Mouse (Mus musculus): ENCODE measurements at regions not wholly inside any gene's neighbourhood (a gene's known extent, or its start where the extent isn't known, plus 50 kb on each side); places are given as distances from the start of the nearest gene placed in this dataset.

DNA sequence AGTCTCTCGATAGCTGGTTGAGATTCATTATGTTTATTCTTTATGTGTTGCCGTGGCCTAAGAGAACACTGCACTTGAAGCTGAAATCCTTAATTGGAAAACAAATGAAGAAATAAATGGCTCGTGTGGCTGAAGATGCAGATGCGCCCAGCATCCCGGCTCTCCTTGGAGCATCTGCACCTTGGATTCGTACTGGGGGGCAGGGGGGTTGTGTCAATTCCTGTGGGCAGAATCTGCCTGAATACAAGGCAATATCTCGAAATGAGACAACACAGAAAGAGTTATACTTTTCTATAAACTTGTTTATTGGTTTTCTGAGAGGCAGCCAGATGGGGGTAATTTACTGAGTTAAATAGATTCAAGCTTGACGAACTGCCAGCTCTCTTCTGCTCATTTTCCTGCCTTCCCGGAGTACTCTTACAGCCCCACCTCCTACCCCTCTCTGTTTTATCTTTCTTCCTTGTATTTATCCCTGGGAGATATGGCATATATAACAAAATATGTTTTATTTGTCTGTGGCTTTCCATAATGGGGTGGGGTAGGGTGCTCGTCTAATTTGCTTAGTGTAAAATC lies 229.1 kb downstream of the Pmp22 start:
- ATAC-seq (replicated peaks in 1 of 2; ENCODE audit: insufficient read depth in 1 of 2, low FRiP score in 2 of 2, low TSS enrichment in 1 of 2, low read depth in 1 of 2, poor library complexity in 2 of 2, severe bottlenecking in 2 of 2) = no peak

DNA sequence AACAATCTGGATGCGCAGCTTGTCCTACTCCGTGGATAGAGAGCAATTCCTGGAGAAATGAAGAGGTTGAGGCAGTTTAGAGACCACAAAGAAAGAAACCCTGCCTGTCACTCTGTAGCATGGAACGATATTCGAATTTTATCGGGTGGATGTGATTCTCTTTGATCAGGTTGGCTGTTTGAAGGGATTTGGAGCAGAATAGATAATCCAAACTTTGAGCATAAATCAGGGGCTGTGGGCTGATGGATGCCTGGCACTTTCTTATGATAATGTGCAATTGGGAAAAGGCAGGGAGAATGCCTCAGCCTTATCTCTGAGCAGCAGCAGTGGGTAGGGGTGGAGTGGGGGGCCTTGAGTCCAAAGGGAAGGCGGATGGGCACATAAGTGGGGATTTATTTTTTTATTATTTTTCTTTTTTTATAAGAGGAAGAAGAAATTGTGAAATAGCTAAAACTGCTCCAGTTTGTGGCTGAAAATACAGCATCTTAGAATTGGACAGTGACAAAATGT lies 239.0 kb downstream of the Pmp22 start:
- no peak for ATAC-seq (replicated peaks in 1 of 2; ENCODE audit: insufficient read depth in 1 of 2, low FRiP score in 2 of 2, low TSS enrichment in 1 of 2, low read depth in 1 of 2, poor library complexity in 2 of 2, severe bottlenecking in 2 of 2)

DNA sequence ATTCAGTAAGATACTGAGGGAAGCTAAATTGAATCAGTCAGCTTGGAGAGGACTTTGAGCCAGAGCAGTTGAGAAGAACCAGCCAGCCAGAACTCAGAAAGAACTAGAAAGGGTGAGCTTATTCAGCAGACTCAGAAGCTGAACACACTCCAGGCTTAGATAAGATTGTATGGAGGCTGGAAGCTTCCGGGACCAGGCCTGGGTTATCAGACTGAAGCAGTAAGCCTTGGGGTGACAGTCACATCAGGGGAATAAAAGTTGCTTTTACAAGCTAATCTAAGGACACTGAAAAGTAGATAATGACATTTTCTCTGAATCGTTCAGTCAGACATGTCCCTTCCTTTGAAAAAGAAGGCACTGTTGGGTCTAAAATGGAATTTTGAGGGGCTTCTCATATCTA lies 240.7 kb downstream of the Pmp22 start:
- no peak for ATAC-seq (replicated peaks in 1 of 2; ENCODE audit: insufficient read depth in 1 of 2, low FRiP score in 2 of 2, low TSS enrichment in 1 of 2, low read depth in 1 of 2, poor library complexity in 2 of 2, severe bottlenecking in 2 of 2)

DNA sequence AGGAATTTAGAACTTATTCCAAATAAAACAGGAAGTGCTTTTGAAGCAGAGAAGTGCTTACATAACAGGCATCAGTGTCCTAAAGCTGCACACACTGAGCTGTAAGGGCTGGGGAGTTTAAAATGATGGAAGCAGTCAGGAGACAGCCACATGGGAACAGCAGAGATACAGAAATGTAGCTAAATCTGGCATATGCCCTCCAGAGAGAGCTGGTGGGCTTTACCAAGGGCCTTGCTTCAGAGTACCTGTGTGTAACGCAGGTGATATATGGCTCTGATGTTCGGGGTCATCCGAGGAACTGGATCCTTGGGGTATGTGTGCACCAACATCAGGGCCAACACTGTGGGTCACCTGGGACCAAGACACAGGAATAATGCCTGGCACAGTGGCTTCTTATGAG lies 247.5 kb downstream of the Pmp22 start:
- ATAC-seq (replicated peaks in 1 of 2; ENCODE audit: insufficient read depth in 1 of 2, low FRiP score in 2 of 2, low TSS enrichment in 1 of 2, low read depth in 1 of 2, poor library complexity in 2 of 2, severe bottlenecking in 2 of 2) = no peak

DNA sequence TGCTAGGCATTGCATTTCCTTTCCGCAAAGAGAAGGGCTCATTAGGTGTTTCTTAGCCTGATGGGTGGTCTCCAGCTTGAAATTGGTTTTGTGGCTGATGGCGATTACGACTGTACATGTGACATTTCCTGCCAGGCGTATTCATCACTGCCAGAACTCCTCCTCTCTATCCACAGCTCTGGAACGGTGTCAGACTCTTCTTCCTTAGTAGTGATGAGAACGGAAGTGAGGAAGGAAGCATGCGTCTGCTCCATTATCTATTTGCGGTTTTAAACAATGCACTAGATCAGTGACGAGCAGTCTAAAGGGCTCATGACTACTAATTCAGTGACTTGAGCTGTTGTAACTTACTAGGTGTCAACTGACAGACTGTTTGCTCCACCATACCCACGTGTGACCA lies 248.2 kb downstream of the Pmp22 start:
- ATAC-seq (replicated peaks in 1 of 2; ENCODE audit: insufficient read depth in 1 of 2, low FRiP score in 2 of 2, low TSS enrichment in 1 of 2, low read depth in 1 of 2, poor library complexity in 2 of 2, severe bottlenecking in 2 of 2) = no peak

DNA sequence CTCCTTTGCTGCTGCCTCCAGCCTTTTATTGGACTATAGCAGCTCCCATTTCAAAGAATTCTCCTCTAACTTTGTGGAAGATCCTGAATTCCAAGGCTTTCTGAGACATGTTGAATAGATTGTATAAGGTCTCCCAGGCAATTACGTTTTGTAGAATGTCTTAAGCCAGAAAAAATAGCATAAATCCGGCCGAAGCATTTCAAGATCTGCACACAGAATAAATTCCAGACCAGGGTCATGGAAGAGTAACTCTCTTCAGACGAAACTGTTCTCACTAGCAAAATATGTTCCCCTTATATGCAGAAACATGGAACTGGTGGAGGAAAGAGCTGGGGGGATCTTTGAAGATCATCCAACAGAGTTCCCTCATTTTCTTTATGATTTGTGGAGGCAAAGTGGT lies 259.5 kb downstream of the Pmp22 start:
- ATAC-seq (replicated peaks in 1 of 2; ENCODE audit: insufficient read depth in 1 of 2, low FRiP score in 2 of 2, low TSS enrichment in 1 of 2, low read depth in 1 of 2, poor library complexity in 2 of 2, severe bottlenecking in 2 of 2) = no peak

DNA sequence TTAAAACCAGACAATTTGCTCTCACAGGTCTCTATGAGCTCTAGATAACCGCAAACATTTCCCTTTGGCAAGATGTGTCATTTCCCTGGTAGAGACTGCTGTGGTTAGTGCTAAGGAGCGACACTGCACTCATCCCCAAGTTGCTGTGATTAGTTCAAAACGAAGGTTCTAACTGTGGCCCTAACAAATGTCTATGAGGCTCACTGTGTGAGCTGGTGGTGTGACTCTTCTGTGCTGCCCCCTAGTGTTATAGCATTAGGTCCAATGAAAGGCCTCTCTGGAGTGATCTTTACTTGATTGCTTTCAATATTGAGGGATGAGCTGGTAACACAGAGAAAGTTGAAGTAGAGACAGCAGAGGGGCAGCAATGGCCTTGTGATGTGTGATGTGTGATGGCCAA lies 262.7 kb downstream of the Pmp22 start:
- ATAC-seq (replicated peaks in 1 of 2; ENCODE audit: insufficient read depth in 1 of 2, low FRiP score in 2 of 2, low TSS enrichment in 1 of 2, low read depth in 1 of 2, poor library complexity in 2 of 2, severe bottlenecking in 2 of 2) = no peak

DNA sequence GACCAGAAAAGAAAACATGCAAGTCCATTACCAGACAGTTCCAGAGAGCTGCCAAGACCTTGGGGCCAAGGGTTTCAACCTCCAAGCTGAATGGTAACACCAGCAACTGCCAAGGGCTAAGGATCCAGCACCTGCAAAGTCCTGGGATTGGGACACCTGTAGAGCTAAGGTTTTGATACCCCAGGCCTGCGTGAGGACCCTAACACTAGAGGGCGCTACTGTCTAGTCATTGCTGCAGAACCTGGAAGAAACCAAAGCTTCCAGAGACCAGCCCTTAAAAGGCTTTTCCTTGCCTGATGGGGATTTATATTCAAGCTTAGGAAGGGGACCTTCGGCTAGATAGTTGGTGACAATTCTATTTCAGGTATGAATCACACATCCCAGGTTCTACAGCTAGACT lies 263.6 kb downstream of the Pmp22 start:
- ATAC-seq (replicated peaks in 1 of 2; ENCODE audit: insufficient read depth in 1 of 2, low FRiP score in 2 of 2, low TSS enrichment in 1 of 2, low read depth in 1 of 2, poor library complexity in 2 of 2, severe bottlenecking in 2 of 2) = no peak

DNA sequence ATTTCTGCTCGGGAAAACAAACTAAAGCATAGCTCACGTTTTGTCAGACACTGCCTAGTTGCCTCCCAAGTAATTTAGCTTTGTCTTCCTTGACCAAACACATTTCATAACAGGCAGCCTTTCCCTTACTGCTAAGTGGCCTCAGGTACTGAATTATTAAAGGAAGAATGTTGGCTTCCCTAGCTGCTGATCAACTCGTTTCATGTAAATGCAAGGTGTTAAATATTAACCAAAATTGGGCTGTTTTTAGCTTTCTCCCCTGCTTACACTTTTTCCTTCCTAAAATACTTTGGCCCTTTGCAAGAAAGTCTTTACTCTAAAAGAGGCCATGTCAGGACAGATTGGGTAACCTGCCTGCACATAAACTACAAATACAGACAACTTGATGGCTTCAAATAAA lies 265.4 kb downstream of the Pmp22 start:
- no peak for ATAC-seq (replicated peaks in 1 of 2; ENCODE audit: insufficient read depth in 1 of 2, low FRiP score in 2 of 2, low TSS enrichment in 1 of 2, low read depth in 1 of 2, poor library complexity in 2 of 2, severe bottlenecking in 2 of 2)

DNA sequence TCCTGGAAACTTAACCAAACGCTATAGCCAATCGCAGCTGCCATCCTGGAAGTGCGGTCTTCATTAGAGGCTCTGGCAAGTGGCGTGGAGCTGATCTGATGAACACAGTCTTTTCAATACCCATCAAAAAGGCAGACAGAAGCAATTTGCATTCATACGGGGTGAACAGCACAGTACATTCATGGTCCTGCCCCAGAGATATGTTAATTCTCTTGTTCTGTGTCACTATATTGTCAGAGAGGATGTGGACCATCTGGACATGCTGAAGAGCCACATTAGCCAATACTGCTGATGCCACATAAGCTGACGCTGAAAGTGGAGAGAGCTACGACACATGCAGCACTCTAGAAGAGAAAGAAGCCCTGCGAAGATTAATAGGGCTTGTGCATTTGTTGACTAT lies 267.6 kb downstream of the Pmp22 start:
- no peak for ATAC-seq (replicated peaks in 1 of 2; ENCODE audit: insufficient read depth in 1 of 2, low FRiP score in 2 of 2, low TSS enrichment in 1 of 2, low read depth in 1 of 2, poor library complexity in 2 of 2, severe bottlenecking in 2 of 2)

DNA sequence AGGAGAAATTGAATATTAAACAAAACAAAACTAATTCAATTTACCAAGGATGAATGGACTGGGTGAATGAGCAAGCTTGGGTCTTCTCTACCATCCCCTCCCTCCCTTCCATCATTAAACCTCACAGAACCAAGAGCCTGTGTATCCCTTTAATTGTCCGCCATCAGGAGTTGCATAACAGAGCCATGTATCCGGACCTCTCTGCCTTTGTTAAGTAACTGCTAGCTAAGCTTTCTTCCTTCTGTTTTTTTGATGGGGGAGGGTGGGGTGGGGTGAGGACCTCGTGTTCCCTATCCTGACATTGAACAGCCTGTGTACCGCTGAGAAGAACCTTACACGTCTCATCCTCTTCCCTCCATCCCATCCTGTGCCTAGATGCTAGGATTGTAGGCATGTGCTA lies 274.0 kb downstream of the Pmp22 start:
- no peak for ATAC-seq (replicated peaks in 1 of 2; ENCODE audit: insufficient read depth in 1 of 2, low FRiP score in 2 of 2, low TSS enrichment in 1 of 2, low read depth in 1 of 2, poor library complexity in 2 of 2, severe bottlenecking in 2 of 2)

DNA sequence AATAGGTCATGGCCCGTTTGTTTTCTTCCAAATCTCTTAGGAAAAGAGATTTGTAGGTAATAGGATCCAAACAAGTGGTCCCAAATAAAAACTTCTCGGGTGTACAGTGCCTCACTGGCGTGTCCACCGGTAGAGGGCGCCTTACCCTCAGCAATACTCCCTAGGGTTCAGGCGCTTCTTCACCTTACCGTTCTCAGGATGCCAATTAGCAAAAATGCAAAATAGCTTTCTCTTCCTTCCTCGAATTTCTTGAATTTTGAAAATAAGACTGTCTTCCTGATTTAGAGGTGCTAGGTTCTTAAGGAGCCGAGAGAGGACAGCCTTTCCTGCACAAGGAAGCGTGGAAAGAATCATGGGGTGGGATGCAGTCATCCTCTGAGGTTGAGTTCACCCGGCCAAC lies 275.9 kb downstream of the Pmp22 start:
- peak; percentile 76; a peak in 3 of 4 replicates for ATAC-seq (replicated peaks in 1 of 2; ENCODE audit: insufficient read depth in 1 of 2, low FRiP score in 2 of 2, low TSS enrichment in 1 of 2, low read depth in 1 of 2, poor library complexity in 2 of 2, severe bottlenecking in 2 of 2)

DNA sequence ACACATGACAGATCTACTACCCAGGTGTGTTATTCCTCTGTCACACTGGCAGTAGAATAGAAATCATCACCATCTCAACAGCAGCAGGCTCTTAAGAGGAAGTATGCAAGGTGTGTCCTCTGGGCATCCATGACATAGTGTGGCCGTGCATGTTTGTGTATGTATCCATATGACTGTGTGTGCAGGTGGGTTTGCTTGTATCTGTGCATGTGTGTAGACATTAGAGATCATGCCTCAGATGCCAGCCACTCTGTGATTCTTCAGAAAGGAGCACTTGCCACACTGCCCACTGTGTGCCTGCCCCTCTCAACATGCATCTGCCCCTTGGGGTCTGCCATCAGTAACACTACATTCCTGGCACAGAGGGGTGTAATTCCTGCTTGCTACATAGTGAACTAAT lies 280.6 kb downstream of the Pmp22 start:
- no peak for ATAC-seq (replicated peaks in 1 of 2; ENCODE audit: insufficient read depth in 1 of 2, low FRiP score in 2 of 2, low TSS enrichment in 1 of 2, low read depth in 1 of 2, poor library complexity in 2 of 2, severe bottlenecking in 2 of 2)

DNA sequence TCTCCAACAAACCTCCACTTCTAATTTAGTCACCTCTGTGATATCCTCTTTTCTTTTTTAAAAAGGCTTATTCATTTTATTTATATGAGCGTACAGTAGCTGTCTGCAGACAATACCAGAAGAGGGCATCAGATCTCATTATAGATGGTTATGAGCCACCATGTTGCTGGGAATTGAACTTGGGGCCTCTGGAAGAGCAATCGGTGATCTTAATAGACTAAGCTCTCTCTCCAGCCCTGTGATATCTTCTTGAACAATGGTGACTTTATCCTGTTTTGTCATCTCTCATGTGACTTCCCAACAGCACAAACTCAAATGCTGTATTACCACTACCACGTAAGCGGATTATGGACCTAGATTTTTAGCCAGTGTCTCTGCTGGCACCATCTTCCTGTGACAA lies 282.1 kb downstream of the Pmp22 start:
- no peak for ATAC-seq (replicated peaks in 1 of 2; ENCODE audit: insufficient read depth in 1 of 2, low FRiP score in 2 of 2, low TSS enrichment in 1 of 2, low read depth in 1 of 2, poor library complexity in 2 of 2, severe bottlenecking in 2 of 2)

DNA sequence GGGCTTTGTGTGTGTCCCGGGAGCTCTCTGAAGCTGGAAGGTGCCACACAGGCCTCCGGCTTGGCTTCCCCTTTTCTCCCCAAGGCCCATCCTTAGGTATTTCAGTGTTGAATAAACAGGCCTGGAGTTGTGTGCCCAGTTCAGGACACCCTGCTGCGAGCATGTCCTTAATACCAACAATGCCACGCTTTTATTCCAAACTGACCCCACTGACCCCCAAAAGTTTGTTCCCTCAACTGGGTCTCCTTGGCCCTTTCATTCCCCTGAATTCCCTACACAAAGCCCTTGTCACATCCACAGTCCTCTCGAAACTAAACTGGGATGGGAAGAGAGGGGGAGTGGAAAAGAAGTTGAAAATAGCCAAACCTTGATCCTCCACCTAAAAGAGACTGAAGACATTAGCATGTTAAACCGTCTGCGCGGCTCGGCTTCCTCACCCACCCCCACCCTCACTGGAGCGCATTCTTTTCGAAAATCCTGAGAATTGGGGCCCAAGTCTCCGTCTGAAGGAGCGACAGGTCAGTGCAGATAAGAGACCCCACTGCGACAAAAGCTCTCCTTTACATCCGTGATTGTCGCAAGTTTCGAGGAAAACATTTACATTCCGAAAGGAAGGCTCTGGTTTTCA lies 283.7 kb downstream of the Pmp22 start:
- no peak for ATAC-seq (replicated peaks in 1 of 2; ENCODE audit: insufficient read depth in 1 of 2, low FRiP score in 2 of 2, low TSS enrichment in 1 of 2, low read depth in 1 of 2, poor library complexity in 2 of 2, severe bottlenecking in 2 of 2)

DNA sequence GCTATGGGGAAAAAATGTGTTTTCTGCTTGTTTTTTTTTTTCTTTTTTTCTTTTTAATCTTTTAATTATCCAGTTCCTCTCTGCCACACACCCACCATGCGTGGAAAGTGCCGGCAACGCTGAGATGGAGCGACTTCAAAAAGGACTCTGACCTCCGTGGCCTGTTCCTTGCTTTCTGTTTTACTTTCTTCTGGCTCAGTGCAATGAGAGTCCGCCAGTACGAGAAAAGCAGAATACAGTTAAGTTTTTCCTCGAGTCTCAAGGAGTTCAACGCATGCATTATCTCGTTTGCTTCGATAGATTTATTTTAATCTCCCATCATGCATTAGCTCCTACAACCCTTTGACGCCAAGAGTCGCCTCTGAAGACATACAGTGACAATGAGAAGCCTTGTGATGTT lies 284.3 kb downstream of the Pmp22 start:
- peak; percentile 62; a peak in 2 of 4 replicates for ATAC-seq (replicated peaks in 1 of 2; ENCODE audit: insufficient read depth in 1 of 2, low FRiP score in 2 of 2, low TSS enrichment in 1 of 2, low read depth in 1 of 2, poor library complexity in 2 of 2, severe bottlenecking in 2 of 2)

DNA sequence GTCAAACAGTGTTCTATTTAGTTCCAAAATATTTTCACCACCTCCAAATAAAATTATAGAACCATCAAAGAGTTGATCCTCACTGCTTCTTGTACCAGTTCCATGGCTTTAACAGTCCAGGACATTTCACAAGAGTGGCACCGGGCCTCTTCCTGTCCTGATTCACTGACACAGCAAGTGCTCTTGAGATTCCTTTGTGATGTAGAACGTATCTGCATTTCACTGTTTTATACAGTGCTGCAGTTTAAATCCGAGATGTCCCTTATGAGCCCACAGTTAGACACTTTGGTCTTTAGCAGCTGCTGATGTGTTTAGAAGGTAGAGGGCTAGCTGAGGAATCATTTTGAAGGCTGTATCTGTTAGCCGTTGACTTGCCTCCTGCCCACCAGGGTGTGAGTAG lies 284.8 kb downstream of the Pmp22 start:
- no peak for ATAC-seq (replicated peaks in 1 of 2; ENCODE audit: insufficient read depth in 1 of 2, low FRiP score in 2 of 2, low TSS enrichment in 1 of 2, low read depth in 1 of 2, poor library complexity in 2 of 2, severe bottlenecking in 2 of 2)

DNA sequence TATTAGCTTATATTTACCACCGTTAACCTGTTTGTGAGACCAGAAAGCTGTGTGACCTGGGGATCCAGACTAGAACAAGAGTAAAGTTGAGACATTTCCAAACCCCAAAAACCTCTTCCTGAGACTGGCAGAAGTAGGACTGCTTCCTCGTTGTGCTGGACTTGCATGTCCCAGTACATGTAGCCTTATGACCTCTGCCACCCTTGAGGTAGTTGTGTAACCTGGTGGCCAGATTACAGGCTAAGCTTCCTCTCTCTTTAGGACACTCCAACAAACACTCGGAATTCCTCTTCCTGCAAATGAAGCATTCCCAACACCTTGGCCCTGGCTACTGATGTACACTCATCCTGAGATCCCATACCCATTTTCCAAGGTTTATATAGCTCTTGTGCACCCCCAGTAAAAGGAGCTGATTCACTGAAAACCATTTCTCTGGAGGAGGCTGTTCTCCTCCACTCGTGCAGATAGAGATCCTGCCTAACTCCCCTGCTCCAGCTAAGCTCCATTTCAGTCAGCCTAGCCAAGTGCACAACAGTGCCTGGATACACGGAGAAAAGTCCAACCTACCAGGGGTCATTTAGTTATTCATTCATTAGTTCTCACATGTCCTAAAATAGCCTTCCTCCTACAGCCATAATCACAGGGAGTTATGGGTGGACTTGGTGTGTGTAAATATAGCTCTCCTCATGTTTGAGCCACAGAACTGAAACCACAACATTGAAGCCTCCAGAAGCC lies 289.4 kb downstream of the Pmp22 start:
- 0 out of 4 replicates have a peak, but pooled peaks of 1 of the 2 experiments have one; percentile 32 for ATAC-seq (replicated peaks in 1 of 2; ENCODE audit: insufficient read depth in 1 of 2, low FRiP score in 2 of 2, low TSS enrichment in 1 of 2, low read depth in 1 of 2, poor library complexity in 2 of 2, severe bottlenecking in 2 of 2)

DNA sequence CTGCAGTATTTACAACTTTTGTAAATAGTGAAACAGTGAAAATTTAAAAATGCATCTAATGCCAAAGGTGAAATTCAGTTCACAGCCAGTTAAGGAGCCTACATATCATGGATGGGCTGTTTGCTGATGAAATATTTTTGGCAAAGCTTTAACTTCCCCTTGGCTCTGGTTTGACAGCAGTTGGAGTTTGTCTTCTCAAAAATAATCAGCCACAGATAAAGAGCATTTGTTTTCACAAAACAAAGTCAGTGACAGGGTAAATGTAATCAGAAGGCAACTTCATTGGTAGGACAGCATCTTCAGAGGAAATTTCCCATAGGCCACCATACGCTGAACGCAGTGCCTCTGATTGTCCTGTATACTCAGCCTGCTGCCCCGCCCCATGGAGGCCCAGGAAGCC lies 291.6 kb downstream of the Pmp22 start:
- ATAC-seq (replicated peaks in 1 of 2; ENCODE audit: insufficient read depth in 1 of 2, low FRiP score in 2 of 2, low TSS enrichment in 1 of 2, low read depth in 1 of 2, poor library complexity in 2 of 2, severe bottlenecking in 2 of 2) = no peak
